Mouse (Mus musculus) Patski (cell line): ENCODE measurements around the gene Tmem234. TPM values are rescaled to one million over a fixed set of nuclear protein-coding genes. Genes with fewer than 3 reads are reported as not detected.

Experiments used
- ATAC-seq: fragments of 100-300 bp; one replicate; pipeline ENCODE4 v1.8.0; 2021
- CTCF ChIA-PET: fragments of 350-600 bp; sonication (Branson Sonifier 250); formaldehyde crosslinking; loops from one replicate; lab custom pipeline; 2022; ENCODE audit warnings: inconsistent platforms; lab: Charles Lee
- POLR2A ChIA-PET: fragments of 350-600 bp; sonication (Branson Sonifier 250); formaldehyde crosslinking; loops from one replicate; lab custom pipeline; 2022; ENCODE audit warnings: antibody characterized with exemption, inconsistent platforms; lab: Charles Lee
- DNase-seq: peaks from one replicate; pipeline ENCODE4 v3.0.0-alpha.2; 2011; ENCODE audit warnings: low read depth, low spot score
- H3K27me3 ChIP-seq: fragments of 371-371 bp; one replicate; pipeline ENCODE4 v1.5.1; 2021
- CTCF ChIP-seq: fragments of 100-300 bp; IDR thresholded peaks from one replicate; pipeline ENCODE4 v1.5.1; 2021
- in situ Hi-C: fragments of 300-500 bp; cut with MboI; formaldehyde crosslinking; loops from 3 replicates; pipeline ENCODE4 v1.11.1; 2018; ENCODE audit warnings: low pct_unique_long_range_greater_than_20kb, mixed read lengths
- polyA plus RNA-seq: library from polyadenylated mRNA; unstranded; gene quantifications from one replicate; pipeline ENCODE4 v1.2.3, GENCODE M21; 2021

Gene Tmem234
- polyA plus RNA-seq, 1 experiment from 2014 or later, result 79.8 TPM

- no peak for ATAC-seq
- CTCF ChIA-PET, result no interaction called here
- no peak for TF ChIP-seq CTCF
- no peak for DNase-seq
- in situ Hi-C loops, result no loop called here
- POLR2A ChIA-PET, result no interaction called here
- H3K27me3 ChIP-seq, result no peaks in the 10 kb centered on the region
Measured at GRCm38 (mm10) chr4:129662255-129662813, 61.9 kb downstream of the Tmem234 start.

DNA sequence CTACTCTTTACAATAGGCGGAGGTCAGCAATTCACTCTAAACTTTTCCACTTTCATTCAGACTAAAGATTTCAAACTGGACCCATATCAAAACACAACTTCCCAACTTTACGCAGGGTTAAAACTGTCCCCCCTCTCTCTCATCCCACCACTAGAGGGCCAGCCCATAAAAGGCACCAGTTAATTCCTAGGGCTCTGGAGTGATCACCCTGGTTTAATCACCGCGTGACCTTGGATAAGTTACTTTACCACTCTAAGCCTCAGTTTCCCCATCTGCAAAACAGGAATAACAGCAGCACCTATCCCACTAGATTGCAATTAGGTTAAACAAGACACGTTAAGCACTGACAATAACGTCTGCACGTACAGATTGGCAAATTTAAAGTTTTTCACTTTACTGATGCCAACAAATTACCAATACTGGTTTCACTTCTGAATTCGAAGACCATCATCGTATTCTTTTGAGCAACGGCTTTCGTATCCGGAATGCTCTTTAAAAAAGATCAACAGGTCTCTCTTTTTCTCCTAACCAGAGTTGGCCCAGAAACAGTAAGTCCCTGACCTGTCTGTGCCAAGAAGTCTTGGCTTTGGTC lies 71.1 kb downstream of the Tmem234 start:
- CTCF ChIA-PET, result no interaction called here
- DNase-seq (peak; percentile 6), ATAC-seq (no peak)
- in situ Hi-C loops, result no loop called here
- no peaks in the 10 kb centered on the region for H3K27me3 ChIP-seq
- POLR2A ChIA-PET, result interaction anchor here (0.6 kb wide), 1 partner anchor 509 kb away, joined by 3 read pairs; no protein-coding TSS in a partner anchor
- TF ChIP-seq CTCF, result peak; percentile 88

DNA sequence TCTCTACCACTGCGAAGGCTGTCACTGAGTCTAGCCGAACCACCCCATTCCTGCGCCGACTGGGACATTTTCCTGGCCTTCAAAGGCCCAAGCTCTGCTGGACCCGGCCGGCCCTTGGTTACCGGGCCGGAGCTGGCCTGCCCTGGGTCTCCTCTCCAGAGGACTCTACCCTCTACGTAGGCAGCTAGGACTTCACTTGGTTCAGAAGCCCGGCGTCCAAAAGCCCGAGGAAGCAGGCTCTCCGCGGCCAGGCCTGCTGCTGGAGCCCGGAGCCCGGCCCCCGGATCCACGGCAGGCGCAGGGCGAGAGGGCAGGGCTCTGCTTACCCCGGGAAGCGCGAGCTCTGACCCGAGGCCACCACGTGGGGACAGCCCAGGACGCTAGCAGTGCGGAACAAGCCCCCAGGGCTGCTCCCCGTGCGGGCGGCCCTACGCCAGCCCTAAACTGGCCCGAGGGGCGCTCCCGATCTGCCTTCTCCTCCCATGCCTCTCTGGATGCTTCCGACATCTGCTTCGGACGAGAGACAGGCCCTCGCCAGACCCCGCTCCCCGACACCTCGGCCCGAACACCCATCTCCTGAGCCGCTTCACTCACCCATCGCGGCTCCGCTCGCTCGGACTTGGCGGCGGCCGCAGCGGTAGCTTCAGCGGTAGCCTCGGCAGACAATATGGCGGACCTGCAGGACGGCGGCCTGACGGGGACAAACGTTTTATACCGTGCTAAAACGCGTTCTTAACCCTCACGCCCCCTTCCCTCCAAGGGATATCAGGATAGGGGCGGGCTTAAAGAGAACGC lies 71.8 kb downstream of the Tmem234 start, which contains the start of gene Kpna6:
Kpna6 (minus strand) TSS at position 685 of the 795 bp plus-strand sequence.
- no peak for TF ChIP-seq CTCF
- no peaks in the 10 kb centered on the region for H3K27me3 ChIP-seq
- CTCF ChIA-PET, result no interaction called here
- POLR2A ChIA-PET, result interaction anchor here (1.4 kb wide), 1 partner anchor 24 kb away, joined by 4 read pairs; no protein-coding TSS in a partner anchor
- peak; percentile 70 for DNase-seq
- ATAC-seq, result peak; percentile 66
- in situ Hi-C loops, result no loop called here

DNA sequence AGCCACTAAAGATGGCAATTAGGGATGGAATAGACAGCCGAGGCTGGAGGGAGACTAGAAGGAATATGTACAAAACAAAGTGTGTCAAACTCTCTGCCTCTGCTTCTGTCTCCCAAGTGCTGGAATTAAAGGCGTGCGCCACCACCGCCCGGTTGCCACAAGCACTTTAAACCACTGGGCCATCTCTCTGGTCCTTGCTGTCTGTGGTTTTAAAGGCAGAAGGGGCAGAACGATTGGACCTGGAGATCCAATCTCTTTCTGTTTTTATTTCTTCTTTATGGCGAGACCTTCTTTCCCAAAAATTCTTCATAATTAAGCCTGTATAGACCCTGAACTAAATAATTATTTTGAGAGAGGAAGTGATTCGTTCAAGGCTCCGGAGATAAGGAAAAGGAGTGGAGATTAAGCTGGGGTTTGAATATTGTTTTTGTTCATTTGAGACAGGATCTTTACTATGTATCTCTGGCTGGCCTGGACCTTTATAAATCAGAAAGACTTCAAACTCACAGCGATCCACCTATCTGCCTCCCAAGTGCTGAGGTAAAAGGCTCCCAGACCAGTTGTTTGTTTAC lies 72.5 kb downstream of the Tmem234 start:
- TF ChIP-seq CTCF, result no peak
- ATAC-seq, result no peak
- H3K27me3 ChIP-seq, result no peaks in the 10 kb centered on the region
- ChIA-PET POLR2A (interaction anchor here (1.4 kb wide), 1 partner anchor 23 kb away, joined by 4 read pairs; no protein-coding TSS in a partner anchor), CTCF (no interaction called here)
- in situ Hi-C loops, result no loop called here
- no peak for DNase-seq

Other genes with a start within 250 kb of the Tmem234 start
- gene Zbtb8a, start 222.6 kb upstream of the Tmem234 start, polyA plus RNA-seq, result 3.3 TPM
- 0.17 TPM for gene Zbtb8b, start 159.8 kb upstream of the Tmem234 start, polyA plus RNA-seq
- 40.4 TPM for gene Bsdc1, start 139.1 kb upstream of the Tmem234 start, polyA plus RNA-seq
- not detected for gene Tssk3, start 109.6 kb upstream of the Tmem234 start, polyA plus RNA-seq
- gene Fam229a, start 109.5 kb upstream of the Tmem234 start, polyA plus RNA-seq, result not detected
- gene Marcksl1, start 87.1 kb upstream of the Tmem234 start, polyA plus RNA-seq, result 115 TPM
- 59.7 TPM for gene Hdac1, start 58.0 kb upstream of the Tmem234 start, polyA plus RNA-seq
- 0.12 TPM for gene Lck, start 27.0 kb upstream of the Tmem234 start, polyA plus RNA-seq
- gene Fam167b, start 22.1 kb upstream of the Tmem234 start, polyA plus RNA-seq, result not detected
- 139 TPM for gene Eif3i, start within 50 bp of the Tmem234 start, polyA plus RNA-seq
- gene Dcdc2b, start 13.6 kb downstream of the Tmem234 start, polyA plus RNA-seq, result 0.47 TPM
- gene Iqcc, start 18.4 kb downstream of the Tmem234 start, polyA plus RNA-seq, result 13.3 TPM
- 18.1 TPM for gene Ccdc28b, start 23.3 kb downstream of the Tmem234 start, polyA plus RNA-seq
- 51.2 TPM for gene Txlna, start 40.4 kb downstream of the Tmem234 start, polyA plus RNA-seq
- 43.9 TPM for gene Kpna6, start 72.1 kb downstream of the Tmem234 start, polyA plus RNA-seq
- gene Tmem39b, start 96.2 kb downstream of the Tmem234 start, polyA plus RNA-seq, result 7.8 TPM
- 95.2 TPM for gene Khdrbs1, start 141.6 kb downstream of the Tmem234 start, polyA plus RNA-seq
- gene Ptp4a2, start 210.6 kb downstream of the Tmem234 start, polyA plus RNA-seq, result 92.4 TPM